Mouse (Mus musculus): ENCODE data around the gene Actl10. TPM values are rescaled to one million over a fixed set of nuclear protein-coding genes. Genes with fewer than 3 reads are reported as not detected.
A peak's percentile ranks its signal among the peaks of the same experiment; 100 is the strongest.

Gene Actl10
- polyA plus RNA-seq, 1 experiment: not detected

DNA sequence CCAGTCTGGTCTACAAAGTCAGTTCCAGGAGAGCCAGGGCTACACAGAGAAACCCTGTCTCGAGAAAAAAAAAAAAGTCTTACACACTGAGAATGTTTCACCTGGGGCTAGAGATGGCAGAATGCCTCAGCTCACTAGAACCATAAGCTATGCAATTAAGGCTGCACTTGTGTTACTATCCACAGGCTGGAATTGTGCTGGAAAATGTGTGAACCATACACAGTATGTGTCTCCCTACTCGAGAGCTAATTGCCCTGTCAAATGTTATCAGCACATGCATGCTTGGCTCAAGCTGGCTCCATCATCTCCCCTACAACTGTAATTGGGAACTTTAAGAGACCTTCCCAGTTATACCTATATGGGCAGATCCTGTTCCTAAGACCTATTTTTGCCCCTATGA lies 639 bp upstream of the Actl10 start:
- DNase-seq (ENCODE audit: low spot score): no peak

DNA sequence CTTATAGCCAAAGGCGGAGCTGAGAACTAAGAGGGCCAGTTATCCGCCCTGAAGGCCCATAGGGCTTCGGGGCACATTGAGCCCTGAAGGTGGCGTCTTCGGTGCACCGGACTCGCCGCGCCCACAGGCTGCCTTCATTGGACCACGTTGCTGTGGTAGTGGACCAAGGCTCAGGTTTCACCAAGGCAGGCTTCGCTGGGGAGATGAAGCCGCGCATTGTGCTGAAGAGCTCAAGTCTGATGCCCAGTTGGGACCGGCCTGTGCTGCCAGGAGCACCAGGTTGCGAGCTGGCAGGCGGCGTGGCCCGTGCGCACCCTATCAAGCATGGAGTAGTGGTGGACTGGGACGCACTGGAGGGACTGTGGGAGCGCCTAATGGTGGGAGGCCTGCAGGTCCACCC lies 351 bp downstream of the Actl10 start:
- DNase-seq (ENCODE audit: low spot score): no peak

DNA sequence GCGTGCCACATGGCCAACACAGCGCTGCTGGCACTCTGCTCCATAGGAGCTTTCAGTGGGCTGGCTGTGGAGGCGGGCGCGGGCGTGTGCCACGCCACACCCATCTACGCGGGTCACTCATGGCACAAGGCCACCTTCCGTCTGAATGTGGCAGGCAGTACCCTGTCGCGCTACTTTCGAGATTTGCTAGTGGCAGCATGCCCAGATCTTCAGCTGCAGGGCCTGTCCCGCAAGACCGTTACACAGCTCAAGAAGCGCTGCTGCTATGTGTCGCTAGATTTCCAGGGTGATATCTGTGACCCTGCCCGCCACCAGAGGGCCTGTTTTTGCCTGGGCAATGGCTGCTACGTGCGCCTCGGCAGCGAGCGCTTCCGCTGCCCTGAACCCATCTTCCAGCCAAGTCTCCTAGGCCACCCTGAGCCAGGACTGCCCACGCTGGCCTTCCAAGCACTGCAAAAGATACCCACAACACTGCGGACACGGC lies 890 bp downstream of the Actl10 start:
- DNase-seq (ENCODE audit: low spot score): peak; percentile 46

- DNase-seq (ENCODE audit: low spot score): no peak
Measured at GRCm38 (mm10) chr2:154555235-154555634, 3.7 kb downstream of the Actl10 start.

- no peak for DNase-seq (ENCODE audit: low spot score)
Measured at GRCm38 (mm10) chr2:154557184-154557832, 5.7 kb downstream of the Actl10 start.

GRCm38 (mm10) chr2:154558264-154559039 lies 6.9 kb downstream of the Actl10 start, which contains the start of gene Necab3:
Gene Necab3 (minus strand): TSS chr2:154558890.
- DNase-seq (ENCODE audit: low spot score): no peak

GRCm38 (mm10) chr2:154563612-154564170 lies 12.1 kb downstream of the Actl10 start:
- no peak for DNase-seq (ENCODE audit: low spot score)

- DNase-seq (ENCODE audit: low spot score): no peak
Measured at GRCm38 (mm10) chr2:154565562-154565961, 14.0 kb downstream of the Actl10 start.

DNA sequence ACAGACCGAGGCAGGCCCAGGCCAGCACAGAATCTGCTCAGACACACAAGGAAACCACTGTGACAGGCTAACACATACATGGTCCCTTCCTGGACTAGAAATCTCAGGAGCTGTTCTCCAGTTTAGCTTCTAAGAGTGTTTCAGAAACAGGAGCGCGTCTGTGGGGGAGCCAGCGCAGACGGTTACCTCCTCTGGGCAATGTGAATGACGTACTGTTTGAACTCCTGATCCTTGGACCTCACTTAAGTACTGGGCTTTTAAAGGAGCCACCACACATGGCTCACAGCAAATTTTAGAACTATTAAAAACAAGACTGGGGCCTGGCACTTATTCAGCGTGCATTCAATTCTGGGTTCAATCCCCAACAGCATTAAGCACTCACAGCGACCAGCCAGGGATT lies 15.1 kb downstream of the Actl10 start:
- DNase-seq (ENCODE audit: low spot score): no peak

DNA sequence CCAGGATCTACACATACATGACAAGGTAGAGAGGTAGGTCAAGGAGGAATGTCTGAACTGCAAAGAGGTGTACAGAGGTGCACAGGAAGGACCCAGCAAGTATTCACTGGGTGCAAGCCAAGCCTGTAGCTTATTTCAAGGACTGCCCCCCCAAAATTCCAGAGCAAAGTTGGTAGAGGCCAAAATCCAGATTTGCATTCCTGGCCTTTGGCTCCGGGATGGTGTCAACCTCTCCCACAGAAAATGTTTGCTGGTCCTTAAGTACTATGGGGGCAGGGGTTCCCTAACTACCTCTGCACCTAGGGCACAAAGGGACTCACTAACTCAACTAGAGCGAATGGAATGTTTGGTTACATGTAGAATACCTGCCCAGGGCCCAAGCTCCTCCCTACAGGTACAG lies 16.2 kb downstream of the Actl10 start:
- DNase-seq (ENCODE audit: low spot score): no peak

DNA sequence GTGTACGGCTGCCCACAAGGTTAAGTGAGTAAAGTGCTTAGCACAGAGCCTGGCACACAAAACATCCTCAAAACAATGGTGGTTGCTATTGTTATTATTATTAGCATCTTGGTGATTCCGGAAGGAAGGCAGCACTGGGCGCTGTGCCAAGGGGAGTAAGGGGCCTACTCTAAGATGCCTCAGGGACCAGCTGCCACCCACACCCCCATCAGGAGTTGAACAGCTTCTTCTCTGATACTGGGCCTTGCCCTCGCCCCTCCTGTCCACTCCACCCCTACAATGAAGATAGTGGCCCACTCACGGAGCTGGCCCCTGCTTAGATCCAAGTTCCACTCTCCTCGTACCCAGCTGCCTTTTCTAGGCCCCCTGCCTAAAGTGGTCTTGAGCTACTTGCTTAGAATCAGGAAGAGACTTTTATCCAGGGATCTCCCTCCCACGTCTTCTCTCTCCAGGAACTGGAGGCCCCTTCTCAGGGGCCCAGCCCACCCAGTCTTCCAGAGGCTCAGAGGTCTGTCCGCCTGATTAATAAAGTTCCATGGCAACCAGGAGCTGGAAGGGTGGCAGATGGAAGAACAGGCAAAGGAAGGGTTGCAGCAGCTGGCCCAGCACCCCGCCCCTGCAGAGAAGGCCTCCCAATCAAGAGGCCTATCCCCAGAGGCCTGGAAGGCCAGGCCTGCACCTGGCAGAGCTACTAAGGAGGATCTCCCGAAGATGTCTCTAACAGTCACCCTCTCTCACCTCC lies 16.9 kb downstream of the Actl10 start:
- no peak for DNase-seq (ENCODE audit: low spot score)

DNA sequence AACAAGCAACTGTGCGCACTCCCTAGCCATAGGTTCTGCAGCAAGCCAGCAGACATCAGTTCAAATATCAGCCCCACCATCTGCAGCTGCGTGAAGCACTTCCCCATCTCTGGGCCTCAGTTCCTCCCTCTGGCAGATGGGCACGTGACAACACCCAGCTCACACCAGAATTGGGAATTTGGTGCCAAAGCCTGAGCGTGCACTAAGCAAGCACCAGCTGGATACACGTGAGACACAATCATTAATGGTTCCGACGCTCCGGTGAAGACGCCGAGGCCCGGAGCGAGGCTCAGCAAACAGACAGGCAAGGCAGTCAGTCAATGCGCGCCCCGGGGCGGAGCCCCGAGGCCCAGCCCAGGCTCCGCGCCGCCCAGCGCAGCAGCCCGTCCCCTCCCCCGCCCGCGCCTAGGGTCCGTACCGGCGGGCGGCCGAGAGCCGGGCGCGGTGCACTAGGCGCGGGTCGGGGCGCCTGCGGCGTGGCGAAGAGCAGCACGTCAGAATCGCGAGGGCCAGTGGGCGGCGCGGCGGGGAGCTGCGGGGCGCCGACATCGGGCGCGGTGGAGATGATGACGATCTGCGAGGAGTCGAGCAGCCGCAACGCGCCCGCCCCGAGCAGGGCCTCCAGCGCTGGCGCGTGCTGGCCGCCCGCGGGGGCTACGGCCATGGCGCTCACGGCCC lies 17.6 kb downstream of the Actl10 start:
- DNase-seq (ENCODE audit: low spot score): no peak

DNA sequence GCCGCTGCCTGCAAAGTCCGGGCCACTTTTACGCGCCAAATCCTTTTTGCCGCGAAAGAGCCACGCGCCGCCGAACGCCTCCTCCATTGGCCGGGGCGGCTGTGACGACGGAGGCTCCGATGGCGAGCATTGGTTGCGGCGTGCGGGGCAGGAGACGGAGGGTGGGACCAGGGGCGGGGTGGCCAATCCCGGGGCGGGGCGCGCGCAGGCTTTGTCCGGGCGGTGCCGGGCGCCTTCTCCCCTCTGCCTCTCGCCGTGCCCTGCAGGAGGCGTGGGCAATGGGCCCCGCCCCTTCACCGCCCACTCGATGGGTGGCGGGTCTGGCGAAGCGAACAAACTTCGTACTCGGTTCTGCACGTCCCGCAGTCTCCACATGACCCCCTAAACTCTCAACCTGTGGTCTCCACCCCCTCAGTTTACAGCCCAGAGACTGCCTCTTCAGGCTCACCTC lies 18.3 kb downstream of the Actl10 start, which contains the start of gene E2f1:
Gene E2f1 (minus strand): TSS at position 57 of the 451 bp plus-strand sequence.
- peak; percentile 87 for DNase-seq (ENCODE audit: low spot score)

GRCm38 (mm10) chr2:154570666-154571065 lies 19.1 kb downstream of the Actl10 start:
- no peak for DNase-seq (ENCODE audit: low spot score)

DNA sequence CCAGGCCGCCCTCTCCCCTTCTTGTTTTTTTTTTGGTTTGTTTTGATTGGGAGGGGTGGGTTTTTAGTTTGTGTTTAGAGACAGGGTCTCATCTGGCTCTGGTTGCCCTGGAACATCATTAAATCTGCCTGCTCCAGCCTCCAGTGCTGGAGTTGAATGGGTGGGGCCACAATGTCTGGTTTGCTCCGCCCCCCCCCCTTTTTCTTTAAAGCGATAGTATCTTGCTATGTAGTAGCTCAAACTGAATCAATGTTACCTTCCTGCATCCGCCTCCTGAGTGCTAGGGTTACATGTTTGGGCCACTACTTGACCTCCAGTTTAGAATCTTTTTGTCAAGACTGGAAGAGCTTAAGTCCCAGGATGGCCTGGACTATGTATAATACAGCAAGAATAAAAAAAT lies 19.7 kb downstream of the Actl10 start:
- no peak for DNase-seq (ENCODE audit: low spot score)

DNA sequence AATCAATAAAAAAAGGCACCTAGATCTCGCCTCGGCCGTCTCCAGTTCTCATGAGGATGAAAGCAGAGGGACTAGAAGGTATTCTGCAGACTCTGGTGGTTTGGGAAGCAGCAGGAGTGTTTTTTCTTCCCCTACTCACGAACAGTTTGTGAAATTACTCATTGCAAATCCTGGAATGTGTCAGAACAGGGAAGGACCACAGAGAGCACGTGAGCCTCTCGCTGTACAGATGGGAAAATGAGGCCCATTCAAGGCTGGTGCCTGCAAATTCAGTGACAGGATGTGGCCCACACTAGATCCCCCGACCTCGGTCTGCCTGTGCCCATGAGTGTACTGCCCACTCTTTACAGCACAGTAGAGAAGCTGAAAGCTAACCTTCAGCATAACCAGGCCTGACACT lies 20.4 kb downstream of the Actl10 start:
- DNase-seq (ENCODE audit: low spot score): no peak

DNA sequence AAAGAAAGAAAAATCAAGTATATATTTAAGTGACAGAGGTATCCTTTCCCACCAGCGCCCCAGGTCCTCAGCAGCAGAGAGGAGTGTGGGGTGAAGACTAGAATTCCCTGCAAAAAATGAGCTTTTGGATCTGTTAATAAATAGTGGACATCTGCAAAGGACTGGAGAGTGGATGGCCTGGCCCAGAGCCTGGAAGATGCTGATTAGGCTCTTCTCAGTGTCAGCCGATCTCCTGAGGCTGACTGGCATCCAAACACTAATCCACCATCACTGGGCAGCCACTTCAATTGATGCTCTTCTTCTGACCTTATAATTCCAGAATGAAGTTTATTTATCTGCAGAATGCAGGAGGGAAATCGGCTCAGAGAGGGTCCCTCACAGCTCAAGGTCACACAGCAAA lies 21.4 kb downstream of the Actl10 start:
- no peak for DNase-seq (ENCODE audit: low spot score)

DNA sequence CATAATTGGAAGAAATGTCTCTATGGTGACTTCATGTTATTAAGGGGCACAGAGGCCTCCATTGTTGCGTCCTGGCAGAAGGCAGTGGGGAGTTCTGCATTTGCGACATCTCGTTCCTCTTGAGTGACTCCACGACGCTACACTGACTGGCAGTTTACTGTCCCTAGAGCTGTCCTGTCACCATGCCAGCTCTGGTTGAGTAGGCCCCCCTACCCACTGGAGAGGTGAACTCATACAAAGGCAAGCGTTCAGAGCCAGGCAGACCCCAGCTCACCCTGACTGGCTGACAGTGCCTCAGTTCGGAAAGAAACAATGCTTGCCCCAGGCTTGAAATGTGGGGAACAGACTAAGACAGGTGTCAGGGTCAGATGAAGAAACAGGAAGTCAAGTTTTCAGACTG lies 22.7 kb downstream of the Actl10 start:
- DNase-seq (ENCODE audit: low spot score): no peak

GRCm38 (mm10) chr2:154576876-154577743 lies 25.5 kb downstream of the Actl10 start:
- DNase-seq (ENCODE audit: low spot score): no peak

DNA sequence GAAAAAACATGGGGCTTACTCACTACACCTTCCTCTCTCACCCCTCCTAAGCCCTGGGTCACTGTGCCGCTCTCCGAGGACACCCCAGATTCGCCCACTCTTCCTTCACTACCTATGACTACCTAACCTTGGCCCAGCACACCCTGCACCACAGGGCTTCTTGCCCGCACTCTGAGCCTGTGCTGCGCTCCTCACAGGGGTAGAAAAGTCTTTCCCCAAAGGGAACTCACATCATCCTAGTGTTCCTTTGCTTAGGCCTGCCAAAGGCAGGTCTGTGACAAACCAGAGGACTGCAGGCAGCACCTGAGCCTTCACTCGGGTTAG lies 26.1 kb downstream of the Actl10 start:
- DNase-seq (ENCODE audit: low spot score): no peak

DNA sequence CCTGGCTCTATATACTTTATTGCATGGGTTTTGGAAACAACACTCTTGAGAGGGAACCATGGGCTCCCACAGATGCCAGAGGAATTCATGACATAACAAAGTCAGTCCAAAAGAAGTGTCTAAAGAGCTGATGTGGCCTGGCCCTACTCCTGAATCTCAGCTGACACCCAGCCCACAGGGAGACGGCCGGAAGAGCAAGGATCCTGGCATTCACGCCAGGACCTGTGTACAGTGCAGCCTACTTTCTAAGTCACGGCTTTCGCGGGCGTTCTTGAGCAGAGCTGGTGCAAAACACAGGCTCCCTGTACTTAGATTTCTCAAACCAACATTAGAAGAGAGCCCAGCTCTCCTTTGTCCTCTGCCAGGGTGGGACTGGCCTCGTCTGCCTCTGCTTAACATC lies 29.0 kb downstream of the Actl10 start:
- DNase-seq (ENCODE audit: low spot score): no peak
